Mouse (Mus musculus): ENCODE data around the gene Baiap3.

DNA sequence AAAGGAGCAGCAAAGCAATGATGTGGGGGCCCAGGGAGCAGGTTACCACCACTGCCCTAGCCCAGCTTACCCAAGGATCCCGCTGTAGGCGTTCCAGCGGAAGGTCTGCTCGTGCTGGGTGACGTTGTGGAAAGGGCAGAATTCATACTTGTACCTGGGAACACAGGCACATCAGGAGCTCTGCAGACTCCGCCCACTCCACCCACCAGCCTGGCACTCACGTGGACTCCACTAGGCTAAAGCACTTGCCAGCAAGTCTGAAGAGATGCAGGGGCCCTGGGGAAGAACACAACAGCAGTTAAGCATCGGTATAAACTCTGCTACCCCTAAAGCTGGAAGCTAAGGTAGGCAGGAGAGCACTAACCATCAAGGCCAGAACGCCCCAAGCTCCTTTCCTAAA, 20.5 kb downstream of the Baiap3 start:
- no peak for TF ChIP-seq CTCF (IDR thresholded peaks at IDR 0.05; ENCODE audit: low read depth, low read length)
- no peak for TF ChIP-seq POLR2A (IDR thresholded peaks at IDR 0.05; ENCODE audit: insufficient read depth, low read length)
- no peak for TF ChIP-seq EP300 (IDR thresholded peaks at IDR 0.05; ENCODE audit: insufficient read depth, low read depth, low read length)

Measured in ES-Bruce4 (cell line).